Mouse (Mus musculus) CD4-positive helper T cell, adult 2 months (primary cell): ENCODE measurements at regions not wholly inside any gene's neighbourhood (a gene's known extent, or its start where the extent isn't known, plus 50 kb on each side); places are given as distances from the start of the nearest gene placed in this dataset.

Experiments
- DNase-seq: peaks from one replicate; pipeline ENCODE4 v3.0.0-alpha.2; 2012; ENCODE audit warnings: low read depth, missing footprints, low spot score

DNA sequence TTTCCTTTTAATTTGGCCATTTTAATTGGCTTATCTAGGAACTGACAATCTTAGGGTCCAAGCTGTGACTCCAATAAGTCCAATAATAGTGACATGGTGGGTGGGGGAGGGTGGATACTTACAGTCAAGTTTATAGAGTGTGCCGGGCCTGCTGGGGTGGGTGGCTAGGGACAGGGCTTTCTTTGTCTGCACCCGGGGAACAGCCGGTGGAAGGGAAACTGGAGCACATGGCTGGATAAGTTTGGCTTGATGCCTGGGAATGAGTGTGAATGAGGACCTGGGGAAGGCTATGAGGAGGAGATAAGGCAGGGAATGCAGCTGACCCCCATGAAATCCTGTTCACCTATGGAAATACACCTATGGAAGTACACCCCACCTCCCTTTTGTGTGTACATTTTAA, 81.7 kb upstream of the Cers4 start:
- DNase-seq, result no peak

DNA sequence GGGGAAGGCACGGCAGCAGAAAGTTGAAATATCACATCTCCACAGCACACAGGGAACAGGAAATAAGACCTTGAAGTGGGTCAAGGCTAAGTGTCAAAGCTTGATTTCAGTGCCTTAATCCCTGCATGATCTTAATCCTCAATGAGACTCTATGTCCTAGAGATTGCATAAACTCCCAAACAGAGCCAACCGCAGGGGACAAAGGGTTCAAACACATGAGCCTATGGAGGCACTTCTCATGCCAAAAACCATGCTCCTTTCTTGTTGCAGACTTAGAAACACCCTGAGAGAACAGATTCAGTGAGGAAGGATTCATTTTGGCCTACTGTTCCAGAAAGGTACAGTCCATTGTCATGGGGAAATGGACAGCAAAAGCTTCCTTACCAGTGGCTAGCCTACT, 81.0 kb upstream of the Cers4 start:
- no peak for DNase-seq

DNA sequence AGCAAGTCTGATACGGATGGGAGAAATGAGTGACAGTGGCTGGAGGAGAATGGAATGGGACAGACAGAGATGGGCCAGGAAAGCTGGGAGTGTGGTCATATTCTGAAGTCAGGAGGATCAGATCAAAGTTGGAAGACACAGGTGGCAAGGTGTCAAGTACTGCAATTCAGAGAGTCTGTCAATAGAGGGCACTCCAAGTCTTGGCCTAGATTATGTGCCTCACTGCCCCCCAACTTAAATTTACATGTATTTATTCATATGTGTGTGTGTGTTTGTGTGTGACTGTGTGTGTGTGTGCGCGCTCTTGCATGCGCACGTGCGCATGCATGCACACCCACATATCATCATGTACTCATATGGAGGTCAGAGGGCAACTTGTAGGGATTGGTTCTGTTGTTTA, 79.6 kb upstream of the Cers4 start:
- peak; percentile 40 for DNase-seq

DNA sequence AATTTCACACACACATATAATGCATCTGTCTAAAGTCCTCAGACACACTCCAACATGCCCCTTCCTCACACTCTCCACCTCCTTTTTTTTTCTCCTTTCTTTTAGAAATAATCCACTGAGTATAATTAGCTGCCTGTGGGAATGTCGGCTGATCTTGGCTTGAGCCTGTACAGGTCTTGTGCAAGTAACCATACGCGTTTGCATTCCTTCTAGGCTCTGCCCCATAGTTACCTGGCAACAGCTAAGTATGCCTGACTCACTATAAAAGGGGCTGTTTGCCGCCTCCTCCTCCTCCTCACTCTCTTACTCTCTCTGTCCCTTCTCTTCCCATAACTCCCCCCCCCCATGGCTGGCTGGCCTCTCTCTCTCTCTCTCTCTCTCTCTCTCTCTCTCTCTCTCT, 79.1 kb upstream of the Cers4 start:
- DNase-seq, result no peak

DNA sequence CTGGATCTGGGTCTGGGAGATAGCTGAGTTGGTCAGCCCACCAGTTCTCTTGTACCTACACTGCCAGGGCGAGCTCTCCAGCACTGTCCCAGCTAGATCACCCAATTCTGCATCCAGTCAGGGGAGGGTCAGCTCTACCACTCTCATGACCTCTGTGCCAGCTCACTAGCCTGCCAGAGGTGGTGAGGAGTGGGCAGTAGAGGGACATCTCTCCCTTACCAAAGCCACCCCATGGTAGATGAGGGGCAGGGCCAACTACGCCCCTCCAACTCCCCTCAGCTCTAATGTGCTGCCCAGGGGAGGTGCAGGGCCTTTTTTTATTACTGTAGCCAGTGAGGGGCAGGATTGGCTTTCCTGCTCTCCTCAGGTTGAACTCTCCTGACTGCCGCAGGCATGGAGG, 75.7 kb upstream of the Cers4 start:
- DNase-seq, result no peak

DNA sequence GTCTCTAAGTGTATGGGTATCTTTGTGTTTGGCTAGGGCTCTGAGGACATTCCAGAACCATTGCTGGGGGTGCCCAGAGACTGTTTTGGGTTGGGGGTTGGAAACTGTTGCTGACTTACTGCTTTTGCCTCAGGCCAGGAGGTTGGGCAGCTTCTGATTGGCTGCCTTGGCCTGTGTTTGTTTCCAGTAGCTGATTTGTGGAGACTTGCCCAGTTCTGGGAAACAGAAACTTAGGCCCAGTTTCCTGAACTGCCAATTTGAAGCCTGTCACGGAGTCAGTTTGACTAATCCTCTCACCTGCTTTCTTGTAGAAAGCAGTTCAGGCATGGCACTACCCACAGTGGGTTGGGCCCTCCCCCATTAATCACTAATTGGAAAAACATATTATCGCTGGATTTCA, 59.7 kb upstream of the Cers4 start:
- DNase-seq, result no peak

DNA sequence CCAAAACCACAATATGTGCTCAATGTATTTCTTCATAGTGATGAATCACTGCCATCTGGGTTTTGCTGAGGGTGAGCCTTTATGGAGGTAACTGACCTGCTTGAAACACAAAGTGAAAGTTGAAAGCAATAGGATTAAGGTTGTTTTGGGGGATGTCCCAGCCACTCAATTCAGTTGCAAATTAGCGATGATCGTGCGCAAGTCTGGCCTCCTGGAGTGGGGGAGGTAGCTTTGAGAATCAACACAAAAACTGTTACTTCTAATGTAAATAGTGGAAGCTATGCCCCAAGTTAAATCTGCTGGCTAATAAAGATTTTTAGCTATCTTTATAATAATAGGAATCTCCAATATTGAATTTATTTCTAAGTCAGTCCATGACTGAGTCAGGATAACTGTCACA, 56.3 kb upstream of the Cers4 start:
- no peak for DNase-seq
